Mouse (Mus musculus) lung, embryonic 16.5 days (tissue): ENCODE measurements around the gene Ckap2. TPM values are rescaled to one million over a fixed set of nuclear protein-coding genes. Genes with fewer than 3 reads are reported as not detected.
A peak's percentile ranks its signal among the peaks of the same experiment; 100 is the strongest.

Experiments used
- ATAC-seq: fragments of 200-750 bp; cut with Nextera tagmentation; 2 replicates; pipeline ENCODE4 v1.8.0; 2017; ENCODE audit warnings: low read depth, mild to moderate bottlenecking, moderate library complexity
- H3K27ac ChIP-seq: fragments of 300-500 bp; sonication (generic); 2 replicates; pipeline ENCODE4 v1.5.1; 2014; ENCODE audit warnings: mild to moderate bottlenecking, control low read depth, low read length
- H3K27me3 ChIP-seq: fragments of 300-500 bp; sonication (generic); 2 replicates; pipeline ENCODE4 v1.6.1; 2014; ENCODE audit warnings: low read depth, low read length, mixed read lengths; ENCODE audit not compliant: control insufficient read depth, insufficient read depth
- H3K36me3 ChIP-seq: fragments of 300-500 bp; sonication (generic); 2 replicates; pipeline ENCODE4 v1.6.1; 2014; ENCODE audit warnings: low read length; ENCODE audit not compliant: control insufficient read depth, insufficient read depth
- H3K4me1 ChIP-seq: fragments of 300-500 bp; sonication (generic); replicated peaks from 2 replicates; pipeline ENCODE4 v1.6.1; 2014; ENCODE audit warnings: low read length, mixed read lengths; ENCODE audit not compliant: control insufficient read depth, insufficient read depth
- H3K4me2 ChIP-seq: fragments of 300-500 bp; sonication (generic); 2 replicates; pipeline ENCODE4 v1.6.1; 2014; ENCODE audit warnings: low read depth, low read length, control low read depth
- H3K4me3 ChIP-seq: fragments of 300-500 bp; sonication (generic); 2 replicates; pipeline ENCODE4 v1.5.1; 2014; ENCODE audit warnings: mild to moderate bottlenecking, low read length, control low read depth
- H3K9ac ChIP-seq: fragments of 300-500 bp; sonication (generic); 2 replicates; pipeline ENCODE4 v1.6.1; 2014; ENCODE audit warnings: low read length, control low read depth
- H3K9me3 ChIP-seq: fragments of 300-500 bp; sonication (generic); 2 replicates; pipeline ENCODE4 v1.6.1; 2016; ENCODE audit warnings: low read length; ENCODE audit not compliant: control insufficient read depth
- WGBS: fragments of 180-500 bp; shearing (Covaris S2); extraction: QIAGEN DNeasy Blood & Tissue Kit; methylation state at CpG from one replicate; pipeline ENCODE4 v1.1.7; 2014; 5-methylcytosine and 5-hydroxymethylcytosine counted together
- polyA plus RNA-seq: library from polyadenylated mRNA; unstranded; fragments of >200 nt; fragmentation: Nextera tagmentation; extraction: Ambion mirVana; gene quantifications from 2 replicates; pipeline ENCODE4 v1.2.1, GENCODE M21; 2015

Ckap2 gene
- 55.0 and 55.5 TPM in 2 replicates for polyA plus RNA-seq

GRCm38 (mm10) chr8:22185431-22186397 lies at the start of gene Ckap2:
Gene Ckap2 (minus strand): TSS chr8:22185819.
- Histone ChIP-seq H3K9ac (peak within 1 kb of the TSS; percentile 89), H3K27ac (peak within 1 kb of the TSS; percentile 86), H3K27me3 (no peaks in the 10 kb centered on the region), H3K36me3 (no peaks in the 10 kb centered on the region), H3K4me1 (peaks cover 16% of the 10 kb centered on the region), H3K9me3 (no peaks in the 10 kb centered on the region), H3K4me3 (peak within 1 kb of the TSS; percentile 93), H3K4me2 (peak within 1 kb of the TSS; percentile 83)
- peak; percentile 97 for ATAC-seq
- WGBS: 2% methylated on average over 60 of the region's 63 CpGs

GRCm38 (mm10) chr8:22228621-22229020 lies 43.0 kb upstream of the Ckap2 start:
- H3K4me1 ChIP-seq: peaks cover 9% of the 10 kb centered on the region
- H3K36me3 ChIP-seq: peaks cover under 1% of the 10 kb centered on the region; the same call in 1 of the 2 replicates
- H3K4me3 ChIP-seq: peak overlapping the region; percentile 72
- peak overlapping the region; percentile 75 for H3K9ac ChIP-seq
- WGBS: 36% methylated on average over 7 of the region's 7 CpGs
- ATAC-seq: no peak
- H3K27ac ChIP-seq: peak overlapping the region; percentile 72
- H3K27me3 ChIP-seq: no peaks in the 10 kb centered on the region
- peak overlapping the region; percentile 49 for H3K4me2 ChIP-seq
- H3K9me3 ChIP-seq: no peaks in the 10 kb centered on the region

GRCm38 (mm10) chr8:22227061-22227877 lies 41.6 kb upstream of the Ckap2 start, which contains the start of gene Thsd1:
Gene Thsd1 (plus strand): TSS chr8:22227313.
- Histone ChIP-seq H3K27ac (peak within 1 kb of the TSS; percentile 72), H3K9me3 (no peaks in the 10 kb centered on the region), H3K27me3 (no peaks in the 10 kb centered on the region), H3K4me3 (peak within 1 kb of the TSS; percentile 72), H3K9ac (peak within 1 kb of the TSS; percentile 75), H3K4me1 (peaks cover 9% of the 10 kb centered on the region), H3K4me2 (peak within 1 kb of the TSS; percentile 96), H3K36me3 (peaks cover 8% of the 10 kb centered on the region)
- ATAC-seq: peak; percentile 94
- WGBS: under 1% methylated on average over 34 of the region's 39 CpGs

- ATAC-seq: peak; percentile 36; the same call in 1 of the 2 replicates
- Histone ChIP-seq H3K9me3 (no peaks in the 10 kb centered on the region; the same call in 1 of the 2 replicates), H3K9ac (no peak overlapping the region; the same call in 1 of the 2 replicates), H3K4me2 (peak overlapping the region; percentile 96), H3K4me3 (no peak overlapping the region), H3K4me1 (peaks cover 9% of the 10 kb centered on the region), H3K27me3 (no peaks in the 10 kb centered on the region), H3K27ac (peak overlapping the region; percentile 64), H3K36me3 (peaks cover 16% of the 10 kb centered on the region)
- WGBS: 42% methylated on average over 8 of the region's 8 CpGs
Measured at GRCm38 (mm10) chr8:22226361-22226760, 40.7 kb upstream of the Ckap2 start.

- peaks cover 35% of the 10 kb centered on the region for H3K36me3 ChIP-seq
- H3K27ac ChIP-seq: no peak overlapping the region
- no peak overlapping the region for H3K4me2 ChIP-seq
- ATAC-seq: no peak
- no peak overlapping the region for H3K4me3 ChIP-seq
- no peak overlapping the region for H3K9ac ChIP-seq
- 89% methylated on average over 10 of the region's 10 CpGs for WGBS
- H3K9me3 ChIP-seq: no peaks in the 10 kb centered on the region
- H3K4me1 ChIP-seq: no peaks in the 10 kb centered on the region
- H3K27me3 ChIP-seq: no peaks in the 10 kb centered on the region
Measured at GRCm38 (mm10) chr8:22214826-22215225, 29.2 kb upstream of the Ckap2 start.

GRCm38 (mm10) chr8:22209012-22209411 lies 23.4 kb upstream of the Ckap2 start:
- WGBS: 11% methylated on average over 5 of the region's 5 CpGs

GRCm38 (mm10) chr8:22207535-22207934 lies 21.9 kb upstream of the Ckap2 start:
- no peak overlapping the region for H3K9ac ChIP-seq
- no peak overlapping the region for H3K4me2 ChIP-seq
- peak overlapping the region; percentile 63; the same call in 1 of the 2 replicates for H3K27ac ChIP-seq
- H3K4me3 ChIP-seq: no peak overlapping the region
- WGBS: 67% methylated on average over 4 of the region's 4 CpGs
- H3K9me3 ChIP-seq: no peaks in the 10 kb centered on the region
- peaks cover 5% of the 10 kb centered on the region; the same call in 1 of the 2 replicates for H3K4me1 ChIP-seq
- H3K36me3 ChIP-seq: peaks cover 17% of the 10 kb centered on the region
- no peak for ATAC-seq
- H3K27me3 ChIP-seq: no peaks in the 10 kb centered on the region

More at GRCm38 (mm10) chr8:22209012-22209411, 23.4 kb upstream of the Ckap2 start:
- Histone ChIP-seq H3K4me1 (peaks cover 5% of the 10 kb centered on the region; the same call in 1 of the 2 replicates), H3K27me3 (no peaks in the 10 kb centered on the region), H3K27ac (peak overlapping the region; percentile 70), H3K36me3 (peaks cover 21% of the 10 kb centered on the region), H3K4me3 (no peak overlapping the region), H3K9me3 (no peaks in the 10 kb centered on the region), H3K4me2 (no peak overlapping the region), H3K9ac (no peak overlapping the region)
- peak; percentile 87 for ATAC-seq

- Histone ChIP-seq H3K36me3 (peaks cover 20% of the 10 kb centered on the region), H3K27ac (no peak overlapping the region), H3K4me2 (no peak overlapping the region), H3K4me1 (peaks cover 6% of the 10 kb centered on the region), H3K9ac (no peak overlapping the region), H3K9me3 (no peaks in the 10 kb centered on the region), H3K27me3 (no peaks in the 10 kb centered on the region), H3K4me3 (no peak overlapping the region)
- 98% methylated on average over 8 of the region's 8 CpGs for WGBS
- ATAC-seq: no peak
Measured at GRCm38 (mm10) chr8:22199481-22199880, 13.9 kb upstream of the Ckap2 start.
